Mouse (Mus musculus) stomach, embryonic 16.5 days (tissue): Measurements from ENCODE around the gene Ccdc57. TPM values are rescaled to one million over a fixed set of nuclear protein-coding genes. Genes with fewer than 3 reads are reported as not detected.
A peak's percentile ranks its signal among the peaks of the same experiment; 100 is the strongest.

ENCODE experiments used
- ATAC-seq: fragments of 200-750 bp; cut with Nextera tagmentation; 2 replicates; pipeline ENCODE4 v1.8.0; 2017; ENCODE audit warnings: moderate number of reproducible peaks, moderate TSS enrichment; ENCODE audit not compliant: insufficient read depth, low FRiP score
- H3K27ac ChIP-seq: fragments of 300-500 bp; sonication (generic); 2 replicates; pipeline ENCODE4 v1.5.1; 2014; ENCODE audit warnings: low read length
- H3K27me3 ChIP-seq: fragments of 300-500 bp; sonication (generic); 2 replicates; pipeline ENCODE4 v1.6.1; 2014; ENCODE audit warnings: low read length, control low read depth, mixed read lengths; ENCODE audit not compliant: control insufficient read depth, insufficient read depth
- H3K36me3 ChIP-seq: fragments of 300-500 bp; sonication (generic); 2 replicates; pipeline ENCODE4 v1.6.1; 2014; ENCODE audit warnings: low read length; ENCODE audit not compliant: control insufficient read depth, insufficient read depth
- H3K4me1 ChIP-seq: fragments of 300-500 bp; sonication (generic); 2 replicates; pipeline ENCODE4 v1.6.1; 2014; ENCODE audit warnings: low read length, control low read depth, mixed read lengths; ENCODE audit not compliant: control insufficient read depth, insufficient read depth
- H3K4me2 ChIP-seq: fragments of 300-500 bp; sonication (generic); 2 replicates; pipeline ENCODE4 v1.6.1; 2014; ENCODE audit warnings: low read depth, low read length, mixed read lengths
- H3K4me3 ChIP-seq: fragments of 300-500 bp; sonication (generic); replicated peaks from 2 replicates; pipeline ENCODE4 v1.5.1; 2014; ENCODE audit warnings: mild to moderate bottlenecking, low read length
- H3K9ac ChIP-seq: fragments of 300-500 bp; sonication (generic); 2 replicates; pipeline ENCODE4 v1.6.1; 2014; ENCODE audit warnings: low read length
- H3K9me3 ChIP-seq: fragments of 300-500 bp; sonication (generic); replicated peaks from 2 replicates; pipeline ENCODE4 v1.6.1; 2016; ENCODE audit warnings: low read length, control low read depth; ENCODE audit not compliant: control insufficient read depth
- WGBS: fragments of 180-500 bp; shearing (Covaris S2); extraction: QIAGEN DNeasy Blood & Tissue Kit; methylation state at CpG from one replicate; pipeline ENCODE4 v1.1.7; 2014; 5-methylcytosine and 5-hydroxymethylcytosine counted together
- polyA plus RNA-seq: library from polyadenylated mRNA; unstranded; fragments of >200 nt; fragmentation: Nextera tagmentation; extraction: Ambion mirVana; gene quantifications from 2 replicates; pipeline ENCODE4 v1.2.1, GENCODE M21; 2015

Ccdc57 gene
- polyA plus RNA-seq, 1 experiment from 2014 or later = 5.2 TPM

DNA sequence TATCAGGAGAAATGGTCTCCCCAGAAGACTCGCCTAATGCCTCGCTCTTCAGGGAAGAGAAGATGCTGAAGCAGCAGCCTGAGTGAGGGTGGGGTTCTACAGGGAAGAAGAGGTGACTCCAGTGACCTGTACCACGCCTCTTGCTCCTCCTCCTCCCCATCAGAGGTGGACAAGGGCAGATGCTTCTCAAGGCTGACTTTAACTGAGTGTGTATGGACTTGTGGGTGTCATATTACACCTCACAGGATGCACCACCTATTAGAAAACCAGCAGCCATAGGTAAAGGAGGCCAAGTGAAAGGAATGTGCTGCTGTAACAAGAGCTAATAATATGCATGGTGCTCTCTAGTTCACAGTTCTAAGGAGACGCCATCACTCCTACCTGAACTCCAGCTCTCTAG, 32.9 kb upstream of the Ccdc57 start:
- H3K4me2 ChIP-seq = no peak overlapping the region
- H3K27me3 ChIP-seq = no peaks in the 10 kb centered on the region
- H3K4me3 ChIP-seq = no peak overlapping the region
- H3K9me3 ChIP-seq = no peaks in the 10 kb centered on the region
- no peak overlapping the region for H3K27ac ChIP-seq
- H3K36me3 ChIP-seq = peaks cover 36% of the 10 kb centered on the region
- 77% methylated on average over 4 of the region's 4 CpGs for WGBS
- no peak for ATAC-seq
- no peak overlapping the region for H3K9ac ChIP-seq
- no peaks in the 10 kb centered on the region for H3K4me1 ChIP-seq

DNA sequence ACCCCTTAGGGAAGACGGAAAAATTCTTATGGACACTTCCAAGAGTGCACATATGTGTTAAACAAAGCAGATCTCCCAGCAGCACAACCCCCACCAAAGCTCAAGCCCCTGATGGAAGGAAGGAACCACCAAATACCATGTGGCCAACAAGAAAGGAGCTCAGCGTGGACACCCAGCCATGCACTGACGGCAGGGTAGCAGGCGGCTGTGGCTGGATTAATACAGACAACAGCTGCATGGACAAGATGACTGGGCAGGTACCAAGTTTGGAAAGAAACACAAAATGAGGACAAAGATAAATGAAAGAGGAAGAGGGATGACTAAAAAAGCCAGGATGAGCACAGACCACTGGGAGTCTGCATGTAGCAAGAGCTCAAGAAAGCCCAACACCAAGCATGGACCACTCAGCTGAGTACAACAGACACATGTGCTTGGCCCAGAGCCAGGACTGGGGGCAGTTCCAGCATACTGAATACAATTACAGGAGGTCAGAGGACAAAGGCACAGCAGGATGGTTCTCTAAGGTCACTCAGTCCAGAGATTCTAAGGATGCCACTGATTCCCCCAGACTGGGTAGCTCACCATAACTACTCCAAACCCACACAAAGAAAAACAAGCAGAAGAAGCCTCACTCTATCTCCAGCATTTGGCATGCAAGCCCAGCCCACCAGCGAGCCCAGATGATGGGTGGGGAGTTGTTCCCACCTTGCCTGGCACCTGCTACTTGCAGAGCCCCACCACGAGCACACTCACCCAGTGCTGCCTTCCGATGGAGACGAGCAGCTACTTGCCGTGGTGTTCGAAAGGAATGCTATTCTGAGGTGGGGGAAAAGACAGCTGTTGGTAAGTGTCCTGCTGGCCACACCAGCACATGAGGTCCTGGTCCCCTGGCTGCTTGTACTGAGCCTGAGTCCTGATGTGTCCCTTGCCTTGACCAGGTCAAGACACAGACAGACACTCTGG, 31.8 kb upstream of the Ccdc57 start:
- no peak overlapping the region for H3K4me2 ChIP-seq

DNA sequence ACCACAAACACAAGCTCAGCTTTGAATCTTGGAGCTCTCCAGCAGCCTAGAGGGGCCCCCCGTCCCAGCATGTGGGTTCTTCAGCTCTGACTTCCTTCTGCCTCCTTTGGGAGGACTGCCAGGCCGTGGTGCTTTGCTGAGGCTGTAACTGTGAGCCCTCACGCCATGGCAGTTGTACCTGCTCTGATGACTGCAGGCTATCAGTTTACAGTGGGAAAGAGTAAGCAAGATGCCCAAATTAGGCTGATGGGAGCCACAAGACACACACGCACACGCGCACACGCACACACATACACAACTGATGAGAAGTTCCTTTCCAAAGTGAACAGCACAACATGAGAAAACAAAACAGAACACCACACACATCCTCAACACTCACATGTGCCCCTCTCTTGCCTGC, 30.2 kb upstream of the Ccdc57 start:
- Histone ChIP-seq H3K9me3 (no peaks in the 10 kb centered on the region), H3K4me1 (peaks cover 1% of the 10 kb centered on the region; the same call in 1 of the 2 replicates), H3K27ac (no peak overlapping the region), H3K27me3 (no peaks in the 10 kb centered on the region), H3K4me3 (no peak overlapping the region), H3K9ac (no peak overlapping the region), H3K36me3 (peaks cover 34% of the 10 kb centered on the region), H3K4me2 (no peak overlapping the region)
- 88% methylated on average over 7 of the region's 7 CpGs for WGBS
- ATAC-seq = no peak

More for the DNA sequence above, 31.8 kb upstream of the Ccdc57 start:
- Histone ChIP-seq H3K27ac (no peak overlapping the region), H3K4me1 (no peaks in the 10 kb centered on the region), H3K9ac (no peak overlapping the region), H3K4me3 (no peak overlapping the region), H3K36me3 (peaks cover 37% of the 10 kb centered on the region), H3K27me3 (no peaks in the 10 kb centered on the region), H3K9me3 (no peaks in the 10 kb centered on the region)
- peak; percentile 28; the same call in 1 of the 2 replicates for ATAC-seq
- WGBS = 77% methylated on average over 10 of the region's 10 CpGs

DNA sequence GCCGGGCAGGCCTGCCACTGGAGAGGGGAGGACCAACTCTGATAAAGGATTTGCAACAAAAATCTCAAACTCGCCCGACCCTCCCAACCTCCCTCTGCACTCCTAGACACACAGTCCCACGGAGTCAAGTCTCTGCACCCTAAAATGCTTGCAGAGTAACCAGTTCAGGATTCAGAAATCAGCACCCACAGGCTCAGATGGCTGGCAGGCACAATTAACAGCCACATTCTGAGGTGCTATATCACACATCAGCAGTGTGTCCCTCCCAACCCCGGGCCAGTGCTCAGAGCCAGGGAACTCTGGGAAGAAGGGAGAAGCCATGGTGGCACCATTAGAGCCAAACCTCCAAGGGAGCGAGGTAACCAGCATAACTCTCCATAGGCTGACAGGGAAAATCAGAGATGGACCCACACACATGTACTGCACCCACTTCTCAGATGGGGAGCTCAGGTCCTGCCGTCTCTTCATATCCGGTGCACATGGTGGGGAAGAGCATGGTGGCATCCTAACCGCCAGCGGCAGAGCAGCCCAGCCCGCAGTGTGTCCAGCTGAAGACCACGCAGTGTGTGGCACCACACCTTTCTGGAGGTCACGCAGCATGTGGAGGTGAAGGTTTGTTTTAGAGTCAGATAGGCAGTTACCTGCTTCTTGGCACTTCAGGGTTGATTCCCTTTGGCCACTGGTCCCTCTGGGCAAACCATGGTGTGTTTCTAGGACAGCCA, 29.5 kb upstream of the Ccdc57 start:
- H3K4me1 ChIP-seq = peaks cover 4% of the 10 kb centered on the region; the same call in 1 of the 2 replicates
- no peak overlapping the region for H3K27ac ChIP-seq
- H3K27me3 ChIP-seq = no peaks in the 10 kb centered on the region
- 93% methylated on average over 13 of the region's 13 CpGs for WGBS
- H3K9me3 ChIP-seq = no peaks in the 10 kb centered on the region
- no peak overlapping the region for H3K9ac ChIP-seq
- no peak for ATAC-seq
- no peak overlapping the region for H3K4me3 ChIP-seq
- no peak overlapping the region for H3K4me2 ChIP-seq
- H3K36me3 ChIP-seq = peaks cover 29% of the 10 kb centered on the region; the same call in 1 of the 2 replicates

DNA sequence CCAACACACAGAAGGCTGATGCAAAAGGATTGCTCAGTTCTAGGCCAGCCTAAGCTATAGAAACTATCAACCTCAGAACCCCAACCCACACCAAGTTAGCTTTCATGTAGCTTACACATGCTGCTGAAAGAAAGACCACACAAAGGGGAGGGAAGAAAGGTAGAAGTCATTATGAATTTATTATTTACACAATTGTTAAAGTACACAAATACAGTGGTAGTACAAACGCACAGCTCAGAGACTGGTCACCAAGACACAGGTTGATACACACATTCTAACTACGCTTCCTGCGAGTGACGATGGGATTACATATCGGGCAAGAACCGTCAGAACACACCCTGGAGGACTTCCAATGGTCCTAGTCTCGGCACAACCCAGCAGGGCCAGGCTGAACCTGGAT, 28.9 kb upstream of the Ccdc57 start:
- Histone ChIP-seq H3K36me3 (peaks cover 35% of the 10 kb centered on the region), H3K27me3 (no peaks in the 10 kb centered on the region), H3K9ac (no peak overlapping the region), H3K4me1 (peaks cover 4% of the 10 kb centered on the region; the same call in 1 of the 2 replicates), H3K9me3 (no peaks in the 10 kb centered on the region), H3K4me3 (no peak overlapping the region), H3K27ac (no peak overlapping the region), H3K4me2 (no peak overlapping the region)
- ATAC-seq = no peak
- WGBS = 78% methylated on average over 7 of the region's 7 CpGs

DNA sequence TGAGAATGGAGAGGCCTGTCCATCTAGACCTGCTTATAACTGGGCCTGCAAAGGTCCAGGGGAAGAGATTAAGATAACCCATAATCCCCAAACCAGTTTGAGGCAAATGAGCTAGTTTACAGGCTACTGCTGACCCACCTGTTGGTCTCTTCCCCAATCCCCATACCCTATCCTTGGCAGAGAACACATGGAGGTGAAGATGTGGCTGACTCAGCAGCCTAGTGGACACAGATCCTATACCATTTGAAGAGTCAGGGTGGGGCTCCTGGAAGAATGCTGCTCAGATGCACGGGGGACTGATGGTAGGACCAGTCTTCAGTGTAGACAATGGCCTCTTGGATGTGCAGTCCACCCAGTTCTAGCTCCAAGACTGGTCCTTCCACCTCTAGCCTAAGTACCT, 27.6 kb upstream of the Ccdc57 start:
- no peak overlapping the region for H3K27ac ChIP-seq
- ATAC-seq = no peak
- no peaks in the 10 kb centered on the region for H3K27me3 ChIP-seq
- no peak overlapping the region for H3K9ac ChIP-seq
- 60% methylated on average over 1 of the region's 1 CpGs for WGBS
- H3K4me3 ChIP-seq = no peak overlapping the region
- no peak overlapping the region for H3K4me2 ChIP-seq
- H3K36me3 ChIP-seq = peaks cover 35% of the 10 kb centered on the region
- H3K9me3 ChIP-seq = no peaks in the 10 kb centered on the region
- H3K4me1 ChIP-seq = peaks cover 4% of the 10 kb centered on the region; the same call in 1 of the 2 replicates

DNA sequence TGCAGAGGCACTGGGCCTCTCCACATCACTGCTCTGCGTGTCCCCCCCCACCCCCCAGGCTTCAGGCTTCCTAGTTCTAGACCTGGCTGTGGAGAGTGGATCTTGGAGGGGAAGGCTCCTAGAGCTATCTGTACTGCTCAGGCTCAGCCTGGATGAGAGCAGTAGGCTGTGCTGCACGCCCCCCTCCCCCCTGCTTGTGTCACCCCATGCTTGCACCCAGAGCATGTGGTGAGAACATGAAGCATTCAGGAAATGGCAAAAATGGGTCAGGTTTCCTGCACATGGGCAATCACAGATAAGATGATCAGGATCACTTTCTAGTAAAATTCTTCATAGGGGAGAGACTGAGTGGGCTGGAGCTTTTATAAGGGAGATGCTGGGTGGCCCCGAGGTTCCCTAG, 26.9 kb upstream of the Ccdc57 start:
- no peaks in the 10 kb centered on the region for H3K9me3 ChIP-seq
- H3K27me3 ChIP-seq = no peaks in the 10 kb centered on the region
- ATAC-seq = no peak
- H3K4me1 ChIP-seq = peaks cover 7% of the 10 kb centered on the region
- no peak overlapping the region for H3K4me3 ChIP-seq
- H3K36me3 ChIP-seq = peaks cover 28% of the 10 kb centered on the region
- H3K4me2 ChIP-seq = no peak overlapping the region
- H3K27ac ChIP-seq = no peak overlapping the region
- H3K9ac ChIP-seq = no peak overlapping the region
- 77% methylated on average over 3 of the region's 3 CpGs for WGBS

DNA sequence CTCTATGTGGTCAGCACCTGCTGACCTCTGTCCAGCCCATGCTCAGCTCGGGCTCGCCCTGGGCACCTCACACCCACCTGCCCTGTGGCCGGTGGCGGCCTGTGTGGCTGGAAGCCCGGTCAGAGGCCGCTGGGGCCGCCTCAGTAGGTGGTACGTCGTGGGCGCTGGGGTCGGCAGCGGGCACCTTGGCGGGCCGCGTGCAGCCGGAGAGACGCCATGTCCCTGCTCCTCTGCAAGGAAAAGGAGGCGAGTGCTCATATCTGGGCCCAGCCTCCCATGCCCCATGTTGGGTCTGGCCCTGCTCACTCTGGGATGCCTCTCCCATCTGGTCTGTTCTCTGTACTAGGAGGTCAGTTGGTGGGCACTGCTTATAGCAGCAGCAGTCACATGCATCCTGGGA, 26.4 kb upstream of the Ccdc57 start:
- Histone ChIP-seq H3K9ac (no peak overlapping the region), H3K4me1 (peaks cover 10% of the 10 kb centered on the region), H3K27me3 (no peaks in the 10 kb centered on the region), H3K4me3 (no peak overlapping the region), H3K27ac (no peak overlapping the region), H3K9me3 (no peaks in the 10 kb centered on the region), H3K4me2 (no peak overlapping the region), H3K36me3 (peaks cover 28% of the 10 kb centered on the region)
- 89% methylated on average over 18 of the region's 18 CpGs for WGBS
- no peak for ATAC-seq

DNA sequence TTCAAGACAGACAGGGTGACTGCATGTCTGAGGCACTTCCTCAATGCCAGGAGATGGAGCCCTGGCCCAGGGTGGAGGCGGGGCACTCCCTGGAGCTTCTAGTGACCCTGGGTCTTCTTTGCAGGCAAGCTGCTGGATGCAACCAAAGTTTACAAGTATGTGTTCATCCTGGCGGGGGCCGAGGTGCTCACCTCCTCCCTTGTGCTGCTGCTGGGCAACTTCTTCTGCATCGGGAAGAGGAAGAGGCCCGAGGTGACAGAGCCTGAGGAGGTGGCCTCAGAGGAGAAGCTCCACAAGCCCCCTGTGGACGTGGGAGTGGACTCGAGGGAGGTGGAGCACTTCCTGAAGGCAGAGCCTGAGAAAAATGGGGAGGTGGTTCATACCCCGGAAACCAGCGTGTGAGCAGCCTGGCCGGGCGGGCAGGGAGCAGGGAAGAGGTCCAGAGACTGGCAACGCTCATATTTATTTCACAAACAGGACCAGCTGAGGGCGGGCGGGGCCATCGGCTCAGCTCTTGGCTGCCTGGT, 25.1 kb upstream of the Ccdc57 start:
- Histone ChIP-seq H3K4me2 (no peak overlapping the region), H3K4me3 (no peak overlapping the region), H3K4me1 (peaks cover 10% of the 10 kb centered on the region), H3K9me3 (no peaks in the 10 kb centered on the region), H3K36me3 (peaks cover 21% of the 10 kb centered on the region), H3K27ac (no peak overlapping the region), H3K27me3 (no peaks in the 10 kb centered on the region), H3K9ac (no peak overlapping the region)
- no peak for ATAC-seq
- 60% methylated on average over 15 of the region's 15 CpGs for WGBS
